Mouse (Mus musculus) brain, adult 2 months (tissue): Measurements from ENCODE around the gene Rab36.

ENCODE experiments used
- DNase-seq: peaks from one replicate; pipeline ENCODE4 v3.0.0; 2011; ENCODE audit warnings: low read depth, low spot score

Rab36 gene

GRCm38 (mm10) chr10:75044459-75044858 lies 7.6 kb downstream of the Rab36 start:
- DNase-seq = no peak

- no peak for DNase-seq
Observed at GRCm38 (mm10) chr10:75045831-75046230, 9.0 kb downstream of the Rab36 start.

GRCm38 (mm10) chr10:75048711-75049110 lies 11.9 kb downstream of the Rab36 start:
- no peak for DNase-seq

- DNase-seq = no peak
Observed at GRCm38 (mm10) chr10:75051364-75052074, 14.7 kb downstream of the Rab36 start.

- DNase-seq = no peak
Observed at GRCm38 (mm10) chr10:75052902-75053301, 16.0 kb downstream of the Rab36 start.

- no peak for DNase-seq
Observed at GRCm38 (mm10) chr10:75053655-75054054, 16.8 kb downstream of the Rab36 start.

GRCm38 (mm10) chr10:75054125-75054524 lies 17.3 kb downstream of the Rab36 start:
- DNase-seq = no peak

- no peak for DNase-seq
Observed at GRCm38 (mm10) chr10:75055672-75056071, 18.8 kb downstream of the Rab36 start.

GRCm38 (mm10) chr10:75056255-75056654 lies 19.4 kb downstream of the Rab36 start:
- DNase-seq = peak; percentile 61

GRCm38 (mm10) chr10:75058336-75058735 lies 21.5 kb downstream of the Rab36 start:
- no peak for DNase-seq

- DNase-seq = no peak
Observed at GRCm38 (mm10) chr10:75058761-75059395, 22.0 kb downstream of the Rab36 start.

GRCm38 (mm10) chr10:75059396-75059795 lies 22.5 kb downstream of the Rab36 start:
- peak; percentile 89 for DNase-seq

- DNase-seq = peak; percentile 89
Observed at GRCm38 (mm10) chr10:75060217-75060842, 23.5 kb downstream of the Rab36 start, which contains the start of gene Bcr. Bcr (plus strand) TSS chr10:75060592.

- peak; percentile 56 for DNase-seq
Observed at GRCm38 (mm10) chr10:75060843-75061235, 24.0 kb downstream of the Rab36 start.

GRCm38 (mm10) chr10:75061341-75062188 lies 24.7 kb downstream of the Rab36 start:
- DNase-seq = no peak

GRCm38 (mm10) chr10:75062189-75062561 lies 25.3 kb downstream of the Rab36 start:
- DNase-seq = peak; percentile 45

GRCm38 (mm10) chr10:75062621-75063020 lies 25.8 kb downstream of the Rab36 start:
- DNase-seq = no peak

GRCm38 (mm10) chr10:75063301-75063965 lies 26.6 kb downstream of the Rab36 start:
- DNase-seq = peak; percentile 58

- no peak for DNase-seq
Observed at GRCm38 (mm10) chr10:75065691-75066090, 28.8 kb downstream of the Rab36 start.

GRCm38 (mm10) chr10:75067446-75067845 lies 30.6 kb downstream of the Rab36 start:
- no peak for DNase-seq

GRCm38 (mm10) chr10:75068086-75068485 lies 31.2 kb downstream of the Rab36 start:
- no peak for DNase-seq
